Mouse (Mus musculus): ENCODE measurements at regions not wholly inside any gene's neighbourhood (a gene's known extent, or its start where the extent isn't known, plus 50 kb on each side); places are given as distances from the start of the nearest gene placed in this dataset.

DNA sequence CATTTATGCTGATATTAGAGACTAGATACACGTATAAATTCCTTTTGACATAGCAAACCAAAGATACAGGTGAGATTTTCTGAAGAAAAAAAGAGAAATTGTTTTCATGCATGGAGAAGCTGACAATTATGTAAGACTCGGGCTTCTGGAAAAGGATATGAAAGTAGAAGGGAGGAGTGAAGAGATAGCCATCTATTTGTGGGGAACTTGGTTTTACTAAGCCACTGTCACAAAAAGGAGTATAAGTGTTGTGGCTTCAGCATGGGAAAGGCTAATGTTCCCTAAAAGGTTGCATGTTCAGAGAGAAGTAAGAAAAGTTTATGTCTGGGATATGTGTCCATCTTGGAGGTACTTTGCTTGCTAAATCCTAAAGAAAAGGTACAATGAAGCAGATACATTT, 390.8 kb upstream of the Chl1 start:
- no peak for TF ChIP-seq CTCF (IDR thresholded peaks at IDR 0.05)
- TF ChIP-seq EP300 (IDR thresholded peaks at IDR 0.05), result no peak

Data from lung, postnatal 0 days (tissue).